Mouse (Mus musculus) heart, postnatal 0 days (tissue): ENCODE results near the gene Acot12.

Experiments used
- CTCF ChIP-seq: IDR thresholded peaks from 2 replicates; pipeline ENCODE4 v1.5.1; 2016; ENCODE audit warnings: antibody characterized with exemption, control low read depth, low read depth
- EP300 ChIP-seq: IDR thresholded peaks from 2 replicates; pipeline ENCODE4 v1.6.1; 2016; ENCODE audit warnings: antibody characterized with exemption, low read depth

DNA sequence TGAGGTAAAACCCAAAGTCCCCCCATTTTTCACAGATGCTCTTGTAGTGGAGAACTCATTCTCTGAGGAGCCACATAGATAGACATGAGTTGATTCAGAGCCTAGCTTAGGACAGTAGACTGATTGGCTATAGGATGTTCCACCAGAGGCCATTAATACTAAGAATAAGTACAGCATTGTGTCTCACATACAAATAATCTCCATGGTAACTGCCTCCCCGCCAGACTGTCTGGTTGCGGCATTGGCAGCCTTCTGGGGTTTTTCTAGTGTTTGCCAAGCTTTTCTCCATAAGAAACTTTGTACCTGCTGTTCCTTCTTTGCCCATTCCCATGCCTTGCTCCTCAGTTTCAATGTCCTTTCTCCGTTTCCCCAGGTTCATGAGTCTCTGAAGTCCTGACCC is 1.9 kb downstream of the Acot12 start:
- no peak for TF ChIP-seq CTCF
- TF ChIP-seq EP300, result no peak
